Mouse (Mus musculus) heart, postnatal 0 days (tissue): ENCODE data around the gene Cx3cl1.

Experiments used
- CTCF ChIP-seq: IDR thresholded peaks from 2 replicates; pipeline ENCODE4 v1.5.1; 2016; ENCODE audit warnings: antibody characterized with exemption, control low read depth, low read depth
- EP300 ChIP-seq: IDR thresholded peaks from 2 replicates; pipeline ENCODE4 v1.6.1; 2016; ENCODE audit warnings: antibody characterized with exemption, low read depth

- TF ChIP-seq CTCF: no peak
- TF ChIP-seq EP300: no peak
Measured at GRCm38 (mm10) chr8:94779534-94780294, 7.9 kb downstream of the Cx3cl1 start.
